Mouse (Mus musculus) liver, embryonic 12.5 days (tissue): ENCODE measurements around the gene Map3k10. TPM values are rescaled to one million over a fixed set of nuclear protein-coding genes. Genes with fewer than 3 reads are reported as not detected.
"Not testable (repeated sequence)": the region's sequence is repeated elsewhere in the genome, so short reads cannot be mapped to it uniquely, and the experiment has no call there.

Experiments used
- ATAC-seq: fragments of 200-750 bp; cut with Nextera tagmentation; 2 replicates; pipeline ENCODE4 v1.8.0; 2017; ENCODE audit warnings: moderate number of reproducible peaks, mild to moderate bottlenecking, moderate library complexity
- H3K27ac ChIP-seq: fragments of 300-500 bp; sonication (generic); 2 replicates; pipeline ENCODE4 v1.5.1; 2016; ENCODE audit warnings: mild to moderate bottlenecking
- H3K27me3 ChIP-seq: fragments of 300-500 bp; sonication (generic); replicated peaks from 2 replicates; pipeline ENCODE4 v1.6.1; 2016; ENCODE audit warnings: mild to moderate bottlenecking, moderate library complexity
- H3K36me3 ChIP-seq: fragments of 300-500 bp; sonication (generic); 2 replicates; pipeline ENCODE4 v1.6.1; 2016; ENCODE audit warnings: mild to moderate bottlenecking, moderate library complexity
- H3K4me1 ChIP-seq: fragments of 300-500 bp; sonication (generic); 2 replicates; pipeline ENCODE4 v1.6.1; 2016
- H3K4me2 ChIP-seq: fragments of 300-500 bp; sonication (generic); 2 replicates; pipeline ENCODE4 v1.6.1; 2016; ENCODE audit warnings: mild to moderate bottlenecking, moderate library complexity
- H3K4me3 ChIP-seq: fragments of 300-500 bp; sonication (generic); 2 replicates; pipeline ENCODE4 v1.5.1; 2016; ENCODE audit warnings: mild to moderate bottlenecking, moderate library complexity
- H3K9ac ChIP-seq: fragments of 300-500 bp; sonication (generic); 2 replicates; pipeline ENCODE4 v1.6.1; 2016; ENCODE audit warnings: mild to moderate bottlenecking, moderate library complexity
- H3K9me3 ChIP-seq: fragments of 300-500 bp; sonication (generic); replicated peaks from 2 replicates; pipeline ENCODE4 v1.6.1; 2016; ENCODE audit warnings: mild to moderate bottlenecking, moderate library complexity
- WGBS: fragments of 180-500 bp; shearing (Covaris S2); methylation state at CpG from one replicate; pipeline ENCODE4 v1.1.7; 2016; ENCODE audit not compliant: insufficient replicate concordance; 5-methylcytosine and 5-hydroxymethylcytosine counted together
- polyA plus RNA-seq: library from polyadenylated mRNA; unstranded; fragments of >200 nt; fragmentation: Nextera tagmentation; extraction: Ambion mirVana; gene quantifications from 2 replicates; pipeline ENCODE4 v1.2.1, GENCODE M21; 2016

Gene Map3k10
- polyA plus RNA-seq, 1 experiment from 2014 or later = 5.7 TPM

- no peaks in the 10 kb centered on the region for H3K9me3 ChIP-seq
- peaks cover 11% of the 10 kb centered on the region; the same call in 1 of the 2 replicates for H3K4me1 ChIP-seq
- 3% methylated on average over 10 of the region's 10 CpGs for WGBS
- peak overlapping the region; percentile 31 for H3K4me3 ChIP-seq
- H3K27me3 ChIP-seq = peaks cover 49% of the 10 kb centered on the region
- no peak overlapping the region for H3K27ac ChIP-seq
- H3K9ac ChIP-seq = no peak overlapping the region
- H3K36me3 ChIP-seq = no peaks in the 10 kb centered on the region
- no peak for ATAC-seq
- peak overlapping the region; percentile 50 for H3K4me2 ChIP-seq
These were observed 23.4 kb downstream of the Map3k10 start for GRCm38 (mm10) chr7:27650949-27651348.

DNA sequence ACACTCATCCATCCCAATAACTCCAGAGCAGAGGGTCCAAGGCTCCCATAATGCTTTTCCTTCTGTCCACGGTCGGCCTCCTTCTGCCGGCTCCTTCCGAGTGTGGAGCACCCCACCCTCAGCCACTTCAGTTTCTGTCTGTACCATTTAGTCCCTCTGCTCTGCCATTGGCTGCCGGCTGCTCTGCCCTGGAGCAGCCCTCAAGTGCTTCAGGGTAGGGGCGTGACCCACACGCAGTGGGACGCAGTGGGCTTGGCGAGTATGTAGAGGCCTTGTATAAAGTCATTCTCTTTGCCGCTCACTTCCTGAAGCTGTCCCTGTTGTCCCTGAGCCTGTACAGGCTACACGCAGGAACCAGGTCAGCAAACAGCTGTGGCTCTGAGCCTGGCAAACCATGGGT is 24.7 kb downstream of the Map3k10 start:
- H3K4me2 ChIP-seq = no peak overlapping the region
- H3K27ac ChIP-seq = no peak overlapping the region
- H3K9me3 ChIP-seq = no peaks in the 10 kb centered on the region
- H3K4me1 ChIP-seq = peaks cover 11% of the 10 kb centered on the region; the same call in 1 of the 2 replicates
- ATAC-seq = no peak
- WGBS = 70% methylated on average over 11 of the region's 11 CpGs
- no peak overlapping the region for H3K4me3 ChIP-seq
- no peaks in the 10 kb centered on the region for H3K36me3 ChIP-seq
- H3K9ac ChIP-seq = no peak overlapping the region
- H3K27me3 ChIP-seq = peaks cover 36% of the 10 kb centered on the region

DNA sequence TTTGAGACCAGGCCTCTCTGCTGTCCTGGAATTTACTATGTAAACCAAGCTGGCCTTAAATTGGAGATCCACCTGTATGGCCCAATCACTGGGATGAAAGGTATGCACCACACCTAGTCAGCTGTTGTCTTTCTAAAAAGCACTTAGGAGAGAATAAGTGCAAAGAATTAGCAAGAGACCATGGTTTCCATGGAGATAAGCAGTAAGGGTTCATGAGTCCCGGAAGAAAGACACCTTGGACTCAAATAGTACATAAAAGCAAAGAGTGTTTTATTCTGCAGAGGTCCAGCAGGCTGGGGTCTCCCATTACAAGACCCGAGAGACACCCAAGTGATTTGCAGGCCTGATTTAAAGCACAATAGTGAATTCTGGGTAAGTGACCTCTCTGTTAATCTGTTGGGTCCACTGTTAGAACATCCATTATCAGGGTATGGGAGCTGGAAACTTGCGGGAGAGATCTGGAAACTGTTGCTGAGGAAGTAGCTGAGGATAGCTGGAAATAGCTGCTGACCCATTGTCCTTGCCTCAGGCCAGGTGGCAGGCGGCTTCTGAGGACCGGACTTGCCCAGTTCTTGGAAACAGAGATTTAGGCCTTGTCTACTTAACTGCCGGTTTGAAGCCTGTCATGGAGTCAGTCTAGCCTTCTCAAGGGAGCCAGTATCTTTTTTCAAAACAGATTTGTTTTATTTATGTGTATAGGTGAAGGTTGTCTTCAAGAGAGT is 27.0 kb downstream of the Map3k10 start:
- ATAC-seq = no peak
- 65% methylated on average over 6 of the region's 6 CpGs for WGBS
- H3K4me3 ChIP-seq = no peak overlapping the region
- peaks cover 4% of the 10 kb centered on the region; the same call in 1 of the 2 replicates for H3K4me1 ChIP-seq
- no peaks in the 10 kb centered on the region for H3K36me3 ChIP-seq
- H3K9ac ChIP-seq = no peak overlapping the region
- no peak overlapping the region for H3K27ac ChIP-seq
- no peak overlapping the region for H3K4me2 ChIP-seq
- H3K9me3 ChIP-seq = no peaks in the 10 kb centered on the region
- H3K27me3 ChIP-seq = peaks cover 14% of the 10 kb centered on the region

DNA sequence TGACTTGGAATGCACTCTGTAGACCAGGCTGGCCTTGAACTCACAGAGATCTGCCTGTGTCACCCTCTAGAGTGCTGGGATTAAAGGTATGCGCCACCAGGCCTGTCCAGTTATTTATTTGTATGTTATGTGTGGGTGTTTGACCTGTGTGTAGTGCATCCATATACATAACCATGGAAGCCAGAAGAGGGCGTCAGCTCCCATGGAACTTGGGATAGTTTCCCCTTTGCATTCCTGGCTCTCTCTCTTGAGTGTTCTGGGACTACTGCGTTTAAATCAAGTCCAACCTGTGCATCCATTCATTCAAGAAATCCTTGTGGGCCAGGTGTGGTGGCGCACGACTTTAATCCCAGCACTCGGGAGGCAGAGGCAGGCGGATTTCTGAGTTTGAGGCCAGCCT is 27.9 kb downstream of the Map3k10 start:
- H3K9me3 ChIP-seq = no peaks in the 10 kb centered on the region
- 70% methylated on average over 7 of the region's 7 CpGs for WGBS
- H3K9ac ChIP-seq = no peak overlapping the region

GRCm38 (mm10) chr7:27644471-27644870 is 29.9 kb downstream of the Map3k10 start:
- Histone ChIP-seq H3K4me3 (no peak overlapping the region), H3K36me3 (peaks cover 4% of the 10 kb centered on the region), H3K27me3 (no peaks in the 10 kb centered on the region), H3K9me3 (no peaks in the 10 kb centered on the region), H3K9ac (no peak overlapping the region), H3K4me1 (no peaks in the 10 kb centered on the region), H3K27ac (no peak overlapping the region), H3K4me2 (no peak overlapping the region)
- 40% methylated on average over 1 of the region's 1 CpGs for WGBS
- ATAC-seq = no peak

More for the DNA sequence above, 27.9 kb downstream of the Map3k10 start:
- Histone ChIP-seq H3K27me3 (peaks cover 4% of the 10 kb centered on the region), H3K4me3 (no peak overlapping the region), H3K27ac (no peak overlapping the region), H3K4me2 (no peak overlapping the region), H3K4me1 (peaks cover 4% of the 10 kb centered on the region; the same call in 1 of the 2 replicates), H3K36me3 (no peaks in the 10 kb centered on the region)
- ATAC-seq = no peak

DNA sequence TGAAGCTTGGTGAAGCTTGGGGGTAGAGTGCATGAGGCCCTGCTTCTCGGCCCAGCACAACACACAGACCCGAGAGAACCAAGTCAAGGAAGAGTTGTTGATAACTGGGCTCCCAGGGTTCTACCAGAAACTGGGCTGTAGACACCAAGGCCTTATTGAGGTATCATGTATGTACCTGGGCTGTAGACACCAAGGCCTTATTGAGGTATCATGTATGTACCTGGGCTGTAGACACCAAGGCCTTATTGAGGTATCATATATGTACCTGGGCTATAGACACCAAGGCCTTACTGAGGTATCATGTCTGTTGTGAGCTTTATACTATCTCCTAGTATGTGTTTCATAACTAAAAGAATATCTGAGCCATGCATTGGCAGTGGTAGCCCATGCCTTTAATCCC is 39.3 kb downstream of the Map3k10 start:
- not testable (repeated sequence) for ATAC-seq, H3K4me2 ChIP-seq
- peaks cover 84% of the 10 kb centered on the region for H3K36me3 ChIP-seq

GRCm38 (mm10) chr7:27634691-27635090 is 39.7 kb downstream of the Map3k10 start:
- H3K4me3 ChIP-seq = no peak overlapping the region
- H3K9me3 ChIP-seq = no peaks in the 10 kb centered on the region
- no peak for ATAC-seq
- no peak overlapping the region for H3K4me2 ChIP-seq
- WGBS = 88% methylated on average over 6 of the region's 6 CpGs
- H3K36me3 ChIP-seq = peaks cover 86% of the 10 kb centered on the region
- H3K27me3 ChIP-seq = no peaks in the 10 kb centered on the region
- H3K27ac ChIP-seq = no peak overlapping the region
- H3K9ac ChIP-seq = no peak overlapping the region
- H3K4me1 ChIP-seq = no peaks in the 10 kb centered on the region

More for the DNA sequence above, 39.3 kb downstream of the Map3k10 start:
- not testable (repeated sequence) for H3K27ac ChIP-seq, H3K4me1 ChIP-seq, H3K9ac ChIP-seq, H3K27me3 ChIP-seq, H3K9me3 ChIP-seq, H3K4me3 ChIP-seq
- 92% methylated on average over 2 of the region's 2 CpGs for WGBS

GRCm38 (mm10) chr7:27633166-27633565 is 41.2 kb downstream of the Map3k10 start:
- no peak overlapping the region for H3K9ac ChIP-seq
- WGBS = 88% methylated on average over 6 of the region's 6 CpGs
- no peak overlapping the region for H3K4me2 ChIP-seq
- H3K4me1 ChIP-seq = no peaks in the 10 kb centered on the region
- no peak overlapping the region for H3K27ac ChIP-seq
- no peaks in the 10 kb centered on the region for H3K27me3 ChIP-seq
- no peak for ATAC-seq
- H3K36me3 ChIP-seq = peaks cover 96% of the 10 kb centered on the region
- no peaks in the 10 kb centered on the region for H3K9me3 ChIP-seq
- no peak overlapping the region for H3K4me3 ChIP-seq

DNA sequence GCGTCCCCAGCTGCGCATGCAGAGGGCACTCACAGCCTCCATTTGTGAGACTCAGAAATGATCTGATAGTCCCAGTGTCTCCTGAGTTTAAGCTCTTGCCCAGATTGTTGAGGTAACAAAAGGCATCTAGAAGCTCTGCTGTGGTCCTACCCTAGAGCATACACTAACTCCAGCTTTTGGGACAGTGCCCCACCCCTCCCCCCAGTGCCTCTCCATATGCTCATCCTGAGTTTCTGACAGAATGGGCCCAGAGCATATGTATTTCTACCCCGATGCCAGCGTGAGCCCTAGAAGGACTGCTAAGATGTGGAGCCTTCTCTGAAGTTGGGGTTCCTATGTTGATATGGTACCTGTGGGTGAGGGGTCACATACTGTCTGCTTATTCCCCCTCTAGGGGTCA is 43.0 kb downstream of the Map3k10 start:
- Histone ChIP-seq H3K4me3 (no peak overlapping the region), H3K4me2 (no peak overlapping the region), H3K9ac (no peak overlapping the region), H3K27ac (no peak overlapping the region), H3K4me1 (no peaks in the 10 kb centered on the region), H3K27me3 (no peaks in the 10 kb centered on the region), H3K36me3 (peaks cover 96% of the 10 kb centered on the region), H3K9me3 (no peaks in the 10 kb centered on the region)
- no peak for ATAC-seq
- WGBS = 95% methylated on average over 4 of the region's 4 CpGs

GRCm38 (mm10) chr7:27628816-27629215 is 45.6 kb downstream of the Map3k10 start:
- peaks cover 96% of the 10 kb centered on the region for H3K36me3 ChIP-seq
- H3K9me3 ChIP-seq, H3K9ac ChIP-seq, ATAC-seq, H3K27ac ChIP-seq, H3K4me3 ChIP-seq, H3K4me1 ChIP-seq, H3K4me2 ChIP-seq, H3K27me3 ChIP-seq: not testable (repeated sequence)
- WGBS = 87% methylated on average over 7 of the region's 7 CpGs

- H3K9ac ChIP-seq = no peak overlapping the region
- H3K27me3 ChIP-seq = no peaks in the 10 kb centered on the region
- H3K36me3 ChIP-seq = peaks cover 96% of the 10 kb centered on the region
- no peak overlapping the region for H3K27ac ChIP-seq
- no peak for ATAC-seq
- H3K4me3 ChIP-seq = no peak overlapping the region
- H3K4me1 ChIP-seq = no peaks in the 10 kb centered on the region
- 93% methylated on average over 6 of the region's 6 CpGs for WGBS
- no peak overlapping the region for H3K4me2 ChIP-seq
- no peaks in the 10 kb centered on the region for H3K9me3 ChIP-seq
These were observed 46.2 kb downstream of the Map3k10 start for GRCm38 (mm10) chr7:27628190-27628589.

- H3K36me3 ChIP-seq = peaks cover 96% of the 10 kb centered on the region
These were observed 46.7 kb downstream of the Map3k10 start for GRCm38 (mm10) chr7:27627707-27628106.

GRCm38 (mm10) chr7:27624967-27625366 is 49.4 kb downstream of the Map3k10 start:
- no peak for ATAC-seq
- H3K9ac ChIP-seq = no peak overlapping the region
- H3K36me3 ChIP-seq = peaks cover 99% of the 10 kb centered on the region
- no peaks in the 10 kb centered on the region for H3K9me3 ChIP-seq
- no peak overlapping the region for H3K27ac ChIP-seq
- H3K4me2 ChIP-seq = no peak overlapping the region
- no peak overlapping the region for H3K4me3 ChIP-seq
- no peaks in the 10 kb centered on the region for H3K4me1 ChIP-seq
- no peaks in the 10 kb centered on the region for H3K27me3 ChIP-seq

More at GRCm38 (mm10) chr7:27627707-27628106, 46.7 kb downstream of the Map3k10 start:
- 83% methylated on average over 7 of the region's 7 CpGs for WGBS
- H3K4me2 ChIP-seq = no peak overlapping the region
- no peak overlapping the region for H3K27ac ChIP-seq
- H3K4me3 ChIP-seq = no peak overlapping the region
- no peak for ATAC-seq
- H3K9me3 ChIP-seq = no peaks in the 10 kb centered on the region
- H3K9ac ChIP-seq = no peak overlapping the region
- no peaks in the 10 kb centered on the region for H3K4me1 ChIP-seq
- no peaks in the 10 kb centered on the region for H3K27me3 ChIP-seq
